Mouse (Mus musculus): ENCODE data around the gene Txndc8. TPM values are rescaled to one million over a fixed set of nuclear protein-coding genes. Genes with fewer than 3 reads are reported as not detected.

The Txndc8 gene
- polyA plus RNA-seq (2015; fragmentation: Nextera tagmentation; extraction: Ambion mirVana): not detected in 2 replicates

GRCm38 (mm10) chr4:58009024-58009423, at the start of gene Txndc8:
Gene Txndc8 (minus strand): TSS chr4:58009124.

GRCm38 (mm10) chr4:57956029-57956960, 52.6 kb downstream of the Txndc8 start, which contains the start of gene Txn1:
Gene Txn1 (minus strand): TSS chr4:57956411.

Other genes starting within 250 kb of the Txndc8 start
- gene D630039A03Rik, start 92.8 kb downstream of the Txndc8 start, polyA plus RNA-seq (2015; fragmentation: Nextera tagmentation; extraction: Ambion mirVana): 0.42 and 0.52 TPM in 2 replicates
- 414 TPM in 2 replicates for gene Txn1, start 52.7 kb downstream of the Txndc8 start, polyA plus RNA-seq (2015; fragmentation: Nextera tagmentation; extraction: Ambion mirVana)
- gene Svep1, start 197.7 kb upstream of the Txndc8 start, polyA plus RNA-seq (2015; fragmentation: Nextera tagmentation; extraction: Ambion mirVana): 5.7 and 6.3 TPM in 2 replicates